Mouse (Mus musculus) small intestine, adult 2 months (tissue): ENCODE results near the gene Arel1. TPM values are rescaled to one million over a fixed set of nuclear protein-coding genes. Genes with fewer than 3 reads are reported as not detected.

Experiments used
- H3K27ac ChIP-seq: fragments of 200-500 bp; 2 replicates; pipeline ENCODE4 v1.5.1; 2012; ENCODE audit warnings: low read depth, low read length, control low read depth, inconsistent platforms; ENCODE audit not compliant: insufficient read depth
- H3K27me3 ChIP-seq: fragments of 200-500 bp; 2 replicates; pipeline ENCODE4 v1.6.1; 2012; ENCODE audit warnings: mild to moderate bottlenecking, moderate library complexity, low read length, inconsistent platforms; ENCODE audit not compliant: control insufficient read depth, insufficient read depth
- H3K36me3 ChIP-seq: fragments of 200-500 bp; 2 replicates; pipeline ENCODE4 v1.6.1; 2012; ENCODE audit warnings: mild to moderate bottlenecking, low read length, control low read depth, inconsistent platforms; ENCODE audit not compliant: control insufficient read depth, insufficient read depth
- H3K4me1 ChIP-seq: fragments of 200-500 bp; 2 replicates; pipeline ENCODE4 v1.6.1; 2012; ENCODE audit warnings: low read length, inconsistent platforms, mixed read lengths; ENCODE audit not compliant: control insufficient read depth, insufficient read depth, insufficient read length
- H3K4me3 ChIP-seq: fragments of 200-500 bp; 2 replicates; pipeline ENCODE4 v1.5.1; 2012; ENCODE audit warnings: low read depth, mild to moderate bottlenecking, control low read depth, inconsistent platforms, low read length, moderate library complexity
- CTCF ChIP-seq: fragments of 200-500 bp; IDR thresholded peaks from 2 replicates; pipeline ENCODE4 v1.5.1; 2012; ENCODE audit warnings: low read depth, mild to moderate bottlenecking, control low read depth, inconsistent platforms, low read length, moderate library complexity, mixed read lengths; ENCODE audit not compliant: insufficient replicate concordance, insufficient read length; ENCODE audit errors: extremely low read depth
- POLR2A ChIP-seq: fragments of 200-500 bp; IDR thresholded peaks from 2 replicates; pipeline ENCODE4 v1.6.1; 2012; ENCODE audit warnings: low read depth, mild to moderate bottlenecking, control low read depth, inconsistent platforms, low read length, moderate library complexity
- WGBS: fragments of 180-500 bp; shearing (Covaris S2); methylation state at CpG from one replicate; pipeline ENCODE4 v1.1.7; 2018; 5-methylcytosine and 5-hydroxymethylcytosine counted together
- polyA plus RNA-seq: library from polyadenylated mRNA; depleted of rRNA; stranded (reverse); fragments of >200 nt; gene quantifications from 2 replicates; pipeline ENCODE4 v1.2.3, GENCODE M21; 2012

The Arel1 gene
- polyA plus RNA-seq, 1 experiment: 19.7 TPM

GRCm38 (mm10) chr12:84940343-84940742 is 30.4 kb downstream of the Arel1 start:
- 85% methylated on average over 7 of the region's 7 CpGs for WGBS

DNA sequence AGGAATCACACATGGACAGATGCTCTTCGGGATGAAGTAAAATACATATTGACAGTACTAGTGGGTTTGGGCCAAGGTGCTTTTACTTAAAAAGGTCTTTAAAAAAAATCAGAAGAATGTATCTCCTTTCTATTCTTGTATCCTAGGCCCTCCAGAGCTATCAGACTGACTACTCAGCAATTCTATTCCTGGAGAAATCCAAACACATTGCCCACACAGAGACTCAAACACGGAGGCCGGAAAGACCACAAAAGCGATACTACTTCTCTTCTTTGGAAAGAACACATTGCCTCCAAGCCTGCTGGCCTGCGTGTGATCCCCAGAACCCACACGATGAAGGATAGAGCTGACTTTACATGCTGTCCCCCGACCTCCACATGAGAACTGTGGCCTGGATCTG is 31.6 kb downstream of the Arel1 start:
- no peak for TF ChIP-seq POLR2A
- no peak for TF ChIP-seq CTCF
- Histone ChIP-seq H3K27me3 (no peaks in the 10 kb centered on the region), H3K27ac (no peak overlapping the region), H3K4me1 (no peaks in the 10 kb centered on the region), H3K36me3 (peaks cover 44% of the 10 kb centered on the region), H3K4me3 (no peak overlapping the region)
- WGBS: 87% methylated on average over 7 of the region's 7 CpGs

More at GRCm38 (mm10) chr12:84940343-84940742, 30.4 kb downstream of the Arel1 start:
- Histone ChIP-seq H3K27ac (peak overlapping the region; percentile 10; the same call in 1 of the 2 replicates), H3K27me3 (no peaks in the 10 kb centered on the region), H3K4me3 (no peak overlapping the region), H3K36me3 (peaks cover 31% of the 10 kb centered on the region), H3K4me1 (no peaks in the 10 kb centered on the region)
- TF ChIP-seq CTCF (no peak), POLR2A (no peak)

- 78% methylated on average over 5 of the region's 5 CpGs for WGBS
- H3K4me1 ChIP-seq: no peaks in the 10 kb centered on the region
- TF ChIP-seq CTCF (no peak), POLR2A (no peak)
- no peaks in the 10 kb centered on the region for H3K27me3 ChIP-seq
- H3K36me3 ChIP-seq: peaks cover 45% of the 10 kb centered on the region
- no peak overlapping the region for H3K27ac ChIP-seq
- no peak overlapping the region for H3K4me3 ChIP-seq
These were observed 35.4 kb downstream of the Arel1 start for GRCm38 (mm10) chr12:84935343-84935742.

GRCm38 (mm10) chr12:84932210-84932609 is 38.5 kb downstream of the Arel1 start:
- no peak overlapping the region for H3K4me3 ChIP-seq
- no peaks in the 10 kb centered on the region for H3K4me1 ChIP-seq
- no peaks in the 10 kb centered on the region for H3K27me3 ChIP-seq
- peaks cover 58% of the 10 kb centered on the region for H3K36me3 ChIP-seq
- no peak overlapping the region for H3K27ac ChIP-seq
- TF ChIP-seq CTCF (no peak), POLR2A (no peak)
- 94% methylated on average over 6 of the region's 6 CpGs for WGBS

DNA sequence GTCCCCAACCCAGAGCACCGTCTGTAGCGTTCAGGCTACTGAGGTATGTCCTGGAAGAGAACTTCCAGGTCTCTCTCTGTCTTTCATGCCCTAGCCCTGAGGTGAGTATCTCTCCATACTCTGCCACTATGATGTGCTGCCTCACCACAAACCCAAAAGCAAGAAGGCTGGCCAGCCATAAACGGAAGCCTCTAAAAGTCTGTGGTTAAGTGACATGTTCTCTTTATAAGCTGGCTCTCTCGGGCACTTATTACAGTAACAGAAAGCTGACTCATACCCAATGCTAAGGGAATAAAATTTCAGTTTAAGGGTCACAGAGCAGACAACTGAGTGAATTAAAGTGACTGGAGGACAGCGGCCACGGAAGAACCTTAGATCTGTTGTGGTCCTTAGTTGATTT is 44.2 kb downstream of the Arel1 start:
- 88% methylated on average over 6 of the region's 6 CpGs for WGBS
- no peak for TF ChIP-seq CTCF
- peaks cover 65% of the 10 kb centered on the region for H3K36me3 ChIP-seq

DNA sequence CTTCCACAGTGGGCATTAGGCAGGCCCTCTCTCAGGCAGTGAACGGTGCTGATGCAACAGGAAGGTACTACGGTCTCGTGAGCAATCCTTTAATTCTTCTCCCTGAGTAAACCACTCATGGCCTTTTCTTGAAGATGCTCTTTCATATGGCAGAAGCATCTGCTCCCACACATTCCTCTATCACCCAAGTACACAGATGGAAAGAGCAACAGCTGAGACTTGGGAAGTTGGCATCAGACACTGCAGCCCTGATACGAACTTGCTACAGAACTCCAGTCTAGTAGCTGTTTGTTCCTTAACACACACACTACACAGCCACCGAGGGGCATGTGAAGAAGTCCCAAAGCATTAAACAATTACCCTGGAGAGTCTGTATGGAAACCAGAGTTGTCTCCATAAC is 46.4 kb downstream of the Arel1 start:
- Histone ChIP-seq H3K36me3 (peaks cover 66% of the 10 kb centered on the region), H3K4me1 (no peaks in the 10 kb centered on the region), H3K27ac (no peak overlapping the region), H3K4me3 (no peak overlapping the region), H3K27me3 (no peaks in the 10 kb centered on the region)
- TF ChIP-seq CTCF: no peak
- no peak for TF ChIP-seq POLR2A
- whole genome bisulfite sequencing: 89% methylated on average over 5 of the region's 5 CpGs

More for the DNA sequence above, 44.2 kb downstream of the Arel1 start:
- no peaks in the 10 kb centered on the region for H3K4me1 ChIP-seq
- H3K27me3 ChIP-seq: no peaks in the 10 kb centered on the region
- no peak overlapping the region for H3K4me3 ChIP-seq
- no peak overlapping the region for H3K27ac ChIP-seq

DNA sequence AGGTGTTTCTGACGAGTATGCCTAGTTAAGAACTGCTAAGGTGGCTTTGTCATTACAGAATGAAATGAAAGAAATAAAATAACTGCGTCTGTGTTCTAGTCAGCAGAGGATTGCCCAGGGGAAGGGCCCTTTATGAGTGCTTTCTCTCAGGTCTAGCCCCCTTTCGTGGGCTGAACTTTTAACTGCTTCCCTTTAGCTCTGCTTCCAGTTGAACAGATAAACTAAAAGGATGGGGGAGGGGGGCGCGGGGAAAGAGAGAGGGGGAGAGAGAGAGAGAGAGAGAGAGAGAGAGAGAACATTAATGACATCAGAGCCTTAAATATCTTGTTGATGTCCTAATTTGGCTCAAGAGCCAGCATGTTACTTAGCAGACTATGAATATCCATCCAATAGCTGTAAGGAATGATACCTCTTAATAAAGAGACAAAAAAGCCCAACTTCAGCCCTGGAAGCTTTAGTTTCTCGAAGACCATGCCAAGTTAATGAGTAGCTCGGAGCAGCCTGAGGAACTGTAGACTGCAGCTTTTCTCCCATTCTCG is 48.8 kb downstream of the Arel1 start:
- no peak overlapping the region for H3K27ac ChIP-seq
- peaks cover 60% of the 10 kb centered on the region for H3K36me3 ChIP-seq
- no peak for TF ChIP-seq CTCF
- TF ChIP-seq POLR2A: no peak
- WGBS: 76% methylated on average over 8 of the region's 8 CpGs
- H3K4me1 ChIP-seq: no peaks in the 10 kb centered on the region
- H3K4me3 ChIP-seq: no peak overlapping the region
- no peaks in the 10 kb centered on the region for H3K27me3 ChIP-seq
